Mouse (Mus musculus): ENCODE data around the gene Eipr1.
"Not testable (repeated sequence)": the region's sequence is repeated elsewhere in the genome, so short reads cannot be mapped to it uniquely, and the experiment has no call there.

The Eipr1 gene

GRCm38 (mm10) chr12:28889068-28889674, 137.6 kb downstream of the Eipr1 start:
- no peak for DNase-seq (ENCODE audit: low spot score in 2 of 2)

GRCm38 (mm10) chr12:28891523-28891922, 139.9 kb downstream of the Eipr1 start:
- DNase-seq (ENCODE audit: low spot score in 2 of 2): no peak

- DNase-seq (ENCODE audit: low spot score in 2 of 2): no peak
These were observed 145.0 kb downstream of the Eipr1 start for GRCm38 (mm10) chr12:28896577-28896976.

- DNase-seq (ENCODE audit: low spot score in 2 of 2): no peak
These were observed 146.7 kb downstream of the Eipr1 start for GRCm38 (mm10) chr12:28898307-28898706.

- no peak for DNase-seq (ENCODE audit: low spot score in 2 of 2)
These were observed 148.1 kb downstream of the Eipr1 start for GRCm38 (mm10) chr12:28899696-28900095.

- no peak for DNase-seq (ENCODE audit: low spot score in 2 of 2)
These were observed 148.7 kb downstream of the Eipr1 start for GRCm38 (mm10) chr12:28900341-28900740.

GRCm38 (mm10) chr12:28902132-28902531, 150.5 kb downstream of the Eipr1 start:
- no peak for DNase-seq (ENCODE audit: low spot score in 2 of 2)

- no peak for DNase-seq (ENCODE audit: low spot score in 2 of 2)
These were observed 151.5 kb downstream of the Eipr1 start for GRCm38 (mm10) chr12:28903082-28903481.

GRCm38 (mm10) chr12:28905486-28905885, 153.9 kb downstream of the Eipr1 start:
- no peak for DNase-seq (ENCODE audit: low spot score in 2 of 2)

- no peak for DNase-seq (ENCODE audit: low spot score in 2 of 2)
These were observed 154.4 kb downstream of the Eipr1 start for GRCm38 (mm10) chr12:28906016-28906415.

- no peak for DNase-seq (ENCODE audit: low spot score in 2 of 2)
These were observed 155.2 kb downstream of the Eipr1 start for GRCm38 (mm10) chr12:28906809-28907297.

GRCm38 (mm10) chr12:28907814-28908213, 156.2 kb downstream of the Eipr1 start:
- DNase-seq (ENCODE audit: low spot score in 2 of 2): no peak

- no peak for DNase-seq (ENCODE audit: low spot score in 2 of 2)
These were observed 158.2 kb downstream of the Eipr1 start for GRCm38 (mm10) chr12:28909851-28910250.

GRCm38 (mm10) chr12:28910568-28910967, 159.0 kb downstream of the Eipr1 start:
- no peak for DNase-seq (ENCODE audit: low spot score in 2 of 2)

- no peak for DNase-seq (ENCODE audit: low spot score in 2 of 2)
These were observed 160.8 kb downstream of the Eipr1 start for GRCm38 (mm10) chr12:28912351-28912936.

GRCm38 (mm10) chr12:28913099-28913498, 161.5 kb downstream of the Eipr1 start:
- DNase-seq (ENCODE audit: low spot score in 2 of 2): no peak

- DNase-seq (ENCODE audit: low spot score in 2 of 2): not testable (repeated sequence)
These were observed 162.5 kb downstream of the Eipr1 start for GRCm38 (mm10) chr12:28914056-28914455.

Measured in spleen, postnatal 4 days (tissue).